Mouse (Mus musculus) lung, postnatal 0 days (tissue): ENCODE results near the gene Nob1. TPM values are rescaled to one million over a fixed set of nuclear protein-coding genes. Genes with fewer than 3 reads are reported as not detected.

Experiments used
- ATAC-seq: fragments of 200-750 bp; cut with Nextera tagmentation; 2 replicates; pipeline ENCODE4 v1.8.0; 2017; ENCODE audit warnings: moderate library complexity
- DNase-seq: peaks from one replicate; pipeline ENCODE4 v3.0.0-alpha.2; 2016; ENCODE audit warnings: low spot score
- H3K27ac ChIP-seq: fragments of 300-500 bp; sonication (generic); 2 replicates; pipeline ENCODE4 v1.5.1; 2014; ENCODE audit warnings: antibody characterized with exemption, mild to moderate bottlenecking, low read length, mixed read lengths
- H3K27me3 ChIP-seq: fragments of 300-500 bp; sonication (generic); replicated peaks from 2 replicates; pipeline ENCODE4 v1.6.1; 2014; ENCODE audit warnings: low read length, mixed read lengths; ENCODE audit not compliant: insufficient read depth
- H3K36me3 ChIP-seq: fragments of 300-500 bp; sonication (generic); 2 replicates; pipeline ENCODE4 v1.6.1; 2014; ENCODE audit warnings: low read length, mixed read lengths; ENCODE audit not compliant: insufficient read depth
- H3K4me1 ChIP-seq: fragments of 300-500 bp; sonication (generic); 2 replicates; pipeline ENCODE4 v1.6.1; 2014; ENCODE audit warnings: antibody characterized with exemption, low read depth, low read length, mixed read lengths; ENCODE audit not compliant: insufficient read depth
- H3K4me2 ChIP-seq: fragments of 300-500 bp; sonication (generic); replicated peaks from 2 replicates; pipeline ENCODE4 v1.6.1; 2014; ENCODE audit warnings: low read depth, mild to moderate bottlenecking, low read length, moderate library complexity, mixed read lengths
- H3K4me3 ChIP-seq: fragments of 300-500 bp; sonication (generic); 2 replicates; pipeline ENCODE4 v1.5.1; 2014; ENCODE audit warnings: low read depth, low read length
- H3K9ac ChIP-seq: fragments of 300-500 bp; sonication (generic); replicated peaks from 2 replicates; pipeline ENCODE4 v1.6.1; 2014; ENCODE audit warnings: low read depth, mild to moderate bottlenecking
- H3K9me3 ChIP-seq: fragments of 300-500 bp; sonication (generic); 2 replicates; pipeline ENCODE4 v1.6.1; 2016; ENCODE audit warnings: low read length, mixed read lengths
- CTCF ChIP-seq: IDR thresholded peaks from 2 replicates; pipeline ENCODE4 v1.5.1; 2016; ENCODE audit warnings: antibody characterized with exemption, mild to moderate bottlenecking
- EP300 ChIP-seq: IDR thresholded peaks from 2 replicates; pipeline ENCODE4 v1.6.1; 2016; ENCODE audit warnings: antibody characterized with exemption, mild to moderate bottlenecking, control low read depth
- WGBS: fragments of 180-500 bp; shearing (Covaris S2); extraction: QIAGEN DNeasy Blood & Tissue Kit; methylation state at CpG from one replicate; pipeline ENCODE4 v1.1.7; 2014; 5-methylcytosine and 5-hydroxymethylcytosine counted together
- polyA plus RNA-seq: library from polyadenylated mRNA; unstranded; fragments of >200 nt; fragmentation: Nextera tagmentation; extraction: Ambion mirVana; gene quantifications from 2 replicates; pipeline ENCODE4 v1.2.1, GENCODE M21; 2015

The Nob1 gene
- polyA plus RNA-seq, 1 experiment from 2014 or later, result 26.4 TPM

DNA sequence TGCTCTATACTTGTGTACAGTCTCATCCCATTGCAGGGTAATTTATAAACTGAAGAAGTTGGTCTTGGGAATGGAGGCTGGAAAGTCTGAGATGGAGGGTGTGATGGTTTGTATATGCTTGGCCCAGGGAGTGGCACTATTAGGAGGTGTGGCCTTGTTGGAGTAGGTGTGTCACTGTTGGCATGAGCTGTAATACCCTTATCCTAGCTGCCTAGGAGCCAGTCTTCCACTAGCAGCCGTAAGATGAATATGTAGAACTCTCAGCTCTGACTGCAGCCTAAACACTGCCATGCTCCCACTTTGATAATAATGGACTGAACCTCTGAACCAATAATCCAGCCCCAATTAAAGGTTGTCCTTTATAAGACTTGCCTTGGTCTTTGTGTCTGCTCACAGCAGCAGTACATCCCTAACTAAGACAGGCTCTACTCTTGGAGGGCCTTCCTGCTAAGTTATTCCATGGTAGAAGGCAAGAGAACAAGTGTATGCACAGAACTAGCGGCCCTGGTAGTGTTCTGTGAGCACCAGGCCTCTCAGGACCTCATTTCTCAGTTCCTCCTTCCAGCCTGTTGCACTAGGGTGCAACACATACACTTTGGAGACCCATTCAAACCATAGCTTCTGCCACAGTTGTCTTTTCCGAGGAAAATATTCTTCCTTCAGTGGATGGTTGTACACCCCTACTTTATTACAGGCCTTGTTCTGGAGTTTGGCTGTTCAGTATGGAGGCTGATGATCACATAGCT lies 15.2 kb upstream of the Nob1 start:
- ATAC-seq, result no peak
- H3K9ac ChIP-seq, result no peak overlapping the region
- no peak overlapping the region for H3K4me2 ChIP-seq
- WGBS, result 79% methylated on average over 3 of the region's 3 CpGs
- no peaks in the 10 kb centered on the region for H3K9me3 ChIP-seq
- no peak overlapping the region for H3K4me3 ChIP-seq
- no peaks in the 10 kb centered on the region for H3K27me3 ChIP-seq
- no peak for DNase-seq
- no peaks in the 10 kb centered on the region for H3K36me3 ChIP-seq
- H3K27ac ChIP-seq, result no peak overlapping the region
- H3K4me1 ChIP-seq, result peaks cover 4% of the 10 kb centered on the region; the same call in 1 of the 2 replicates
- no peak for TF ChIP-seq CTCF
- no peak for TF ChIP-seq EP300

DNA sequence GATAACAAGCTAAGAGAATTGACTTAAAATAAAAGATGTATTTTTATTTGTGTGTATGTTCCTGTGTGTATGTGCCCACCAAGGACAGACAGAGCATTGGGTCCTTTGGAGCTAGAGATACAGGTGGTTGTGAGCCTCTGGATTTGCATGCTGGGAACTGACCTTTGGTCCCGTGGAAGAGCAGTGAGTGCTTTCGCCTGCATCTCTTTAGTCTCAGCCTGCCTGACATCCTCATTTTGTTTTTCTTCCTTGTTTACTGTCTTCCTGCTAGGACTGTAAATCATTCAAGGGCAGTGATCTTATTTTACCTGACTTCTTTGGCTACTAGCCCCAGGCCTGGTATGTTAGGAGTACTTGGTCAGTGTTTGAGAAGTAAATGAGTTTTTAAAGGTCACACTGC lies 12.9 kb upstream of the Nob1 start:
- no peak overlapping the region for H3K27ac ChIP-seq
- H3K36me3 ChIP-seq, result no peaks in the 10 kb centered on the region
- no peaks in the 10 kb centered on the region for H3K27me3 ChIP-seq
- 70% methylated on average over 2 of the region's 2 CpGs for WGBS
- H3K9ac ChIP-seq, result no peak overlapping the region
- H3K4me3 ChIP-seq, result no peak overlapping the region
- no peak overlapping the region for H3K4me2 ChIP-seq
- H3K4me1 ChIP-seq, result peaks cover 4% of the 10 kb centered on the region; the same call in 1 of the 2 replicates
- ATAC-seq (no peak), DNase-seq (no peak)
- TF ChIP-seq EP300 (no peak), CTCF (no peak)
- no peaks in the 10 kb centered on the region for H3K9me3 ChIP-seq

DNA sequence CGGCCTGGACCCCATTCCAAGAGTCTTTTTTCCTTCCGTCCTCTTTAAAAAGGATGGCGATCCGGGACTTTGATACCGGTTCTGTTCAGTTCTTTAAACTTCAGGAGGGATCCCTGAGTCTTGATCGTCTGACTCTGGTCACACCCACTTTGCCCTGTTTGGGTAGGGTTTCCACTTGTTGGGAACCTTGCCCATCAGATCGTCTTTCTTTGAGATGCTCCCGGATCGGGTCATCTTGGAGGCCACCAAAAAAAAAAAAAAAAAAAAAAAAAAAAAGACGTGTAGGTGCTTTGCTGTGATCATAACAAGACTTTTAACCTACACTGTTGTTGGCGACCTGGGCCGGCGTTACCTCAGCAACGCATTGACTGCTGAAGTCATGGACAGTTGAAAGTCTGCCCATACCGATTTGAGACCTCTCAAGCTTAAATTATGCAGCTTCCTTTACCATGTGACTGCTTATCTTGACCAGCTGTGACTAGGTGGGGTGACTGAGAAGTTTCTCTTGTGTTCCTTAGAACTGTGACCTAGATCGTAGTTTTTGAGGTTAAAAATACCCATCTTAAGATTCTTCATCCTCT lies 12.1 kb upstream of the Nob1 start:
- peak overlapping the region; percentile 95 for H3K4me3 ChIP-seq
- H3K4me1 ChIP-seq, result peaks cover 4% of the 10 kb centered on the region; the same call in 1 of the 2 replicates
- TF ChIP-seq EP300 (no peak), CTCF (no peak)
- H3K27ac ChIP-seq, result peak overlapping the region; percentile 91
- WGBS, result 5% methylated on average over 16 of the region's 16 CpGs
- no peaks in the 10 kb centered on the region for H3K36me3 ChIP-seq
- DNase-seq (peak; percentile 63), ATAC-seq (peak; percentile 55)
- peak overlapping the region; percentile 86 for H3K4me2 ChIP-seq
- H3K9ac ChIP-seq, result peak overlapping the region; percentile 84
- no peaks in the 10 kb centered on the region for H3K27me3 ChIP-seq
- H3K9me3 ChIP-seq, result no peaks in the 10 kb centered on the region

DNA sequence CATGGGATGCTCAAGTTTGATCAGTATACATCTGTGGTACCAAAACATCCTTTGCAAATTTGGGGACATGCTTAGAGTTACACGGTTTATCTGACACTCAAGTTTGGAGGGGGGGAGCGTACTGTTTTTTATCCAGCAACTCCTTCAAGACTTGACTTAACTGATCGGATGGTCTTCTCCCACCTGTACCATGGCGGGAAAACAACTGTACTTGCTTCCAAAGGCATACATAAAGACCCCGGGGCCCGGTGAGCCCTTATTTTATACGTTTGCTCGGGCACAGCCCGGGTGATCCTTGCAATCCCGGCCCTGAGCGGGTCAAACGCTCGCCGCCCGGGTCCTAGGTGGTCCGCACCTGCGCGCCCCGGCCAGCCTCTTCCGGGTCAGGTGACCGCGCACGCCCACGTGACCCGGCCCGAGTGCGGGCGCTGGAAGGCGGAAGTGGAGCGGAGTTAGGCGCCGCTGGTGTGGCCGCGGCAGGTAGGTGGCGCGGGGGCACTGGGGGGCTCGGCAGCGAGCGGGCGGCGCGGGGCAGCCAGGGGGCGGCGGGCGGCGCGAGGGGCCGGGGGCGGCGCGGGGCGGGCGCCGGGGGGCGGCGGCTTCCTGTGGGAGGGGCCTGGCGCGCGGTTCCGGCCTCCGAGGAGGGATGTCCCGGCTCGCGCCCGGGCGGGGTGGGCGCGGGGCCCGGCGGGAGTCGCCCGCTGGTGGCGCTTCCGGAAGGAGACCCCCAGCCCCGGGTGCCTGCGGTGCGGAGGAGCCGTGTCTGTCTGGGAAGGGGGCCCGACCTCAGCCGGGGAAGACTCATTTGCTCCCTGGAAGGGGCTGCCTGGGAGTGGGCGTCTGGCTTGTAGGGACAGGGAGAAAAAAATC lies 11.3 kb upstream of the Nob1 start, which contains the start of gene Wwp2:
TSS of gene Wwp2 (plus strand) at position 404 of the 870 bp plus-strand sequence.
- H3K27me3 ChIP-seq, result no peaks in the 10 kb centered on the region
- peak within 1 kb of the TSS; percentile 91 for H3K27ac ChIP-seq
- peaks cover 4% of the 10 kb centered on the region; the same call in 1 of the 2 replicates for H3K4me1 ChIP-seq
- no peaks in the 10 kb centered on the region for H3K36me3 ChIP-seq
- 1% methylated on average over 63 of the region's 81 CpGs for WGBS
- DNase-seq, result peak; percentile 80
- TF ChIP-seq CTCF, result no peak
- H3K9me3 ChIP-seq, result no peaks in the 10 kb centered on the region
- peak within 1 kb of the TSS; percentile 84 for H3K9ac ChIP-seq
- ATAC-seq, result peak; percentile 89
- H3K4me2 ChIP-seq, result peak within 1 kb of the TSS; percentile 86
- peak within 1 kb of the TSS; percentile 95 for H3K4me3 ChIP-seq

DNA sequence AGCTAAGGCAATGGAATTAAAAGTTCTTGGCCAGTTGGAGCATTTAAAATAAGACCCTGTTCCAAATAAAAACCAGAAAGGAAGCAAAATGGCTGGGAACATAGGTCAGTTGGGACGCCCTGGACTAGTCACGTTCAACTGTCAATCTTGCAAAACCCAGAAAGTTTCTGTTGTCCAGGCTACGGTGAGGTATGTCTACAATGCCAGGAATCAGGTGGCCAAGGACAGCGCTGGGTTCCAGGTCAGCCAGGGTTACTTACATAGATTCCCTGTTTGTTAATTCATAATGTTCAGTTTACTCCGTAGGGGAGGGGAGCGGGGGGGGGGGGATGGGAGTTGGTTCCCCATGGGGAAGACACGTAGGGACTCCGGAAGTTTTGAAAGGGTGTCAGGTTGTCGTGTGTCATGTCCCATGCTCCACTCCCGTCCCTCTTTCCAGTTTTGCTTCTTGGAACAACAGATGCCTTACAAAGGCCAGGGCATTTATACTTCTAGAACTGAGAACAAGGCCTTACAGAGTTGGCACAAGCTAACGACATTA lies 10.6 kb upstream of the Nob1 start:
- DNase-seq, result peak; percentile 33
- peak overlapping the region; percentile 95 for H3K4me3 ChIP-seq
- TF ChIP-seq EP300 (no peak), CTCF (no peak)
- H3K36me3 ChIP-seq, result no peaks in the 10 kb centered on the region
- no peaks in the 10 kb centered on the region for H3K9me3 ChIP-seq
- H3K4me1 ChIP-seq, result peaks cover 4% of the 10 kb centered on the region; the same call in 1 of the 2 replicates
- H3K9ac ChIP-seq, result peak overlapping the region; percentile 84; the same call in 1 of the 2 replicates
- H3K4me2 ChIP-seq, result peak overlapping the region; percentile 86
- H3K27ac ChIP-seq, result no peak overlapping the region
- 22% methylated on average over 11 of the region's 11 CpGs for WGBS
- H3K27me3 ChIP-seq, result no peaks in the 10 kb centered on the region
- ATAC-seq, result peak; percentile 13
